Mouse (Mus musculus) embryonic fibroblast, embryonic 13.5 days (primary cell): ENCODE data around the gene Ap5z1.

Source experiments
- CTCF ChIP-seq: IDR thresholded peaks from 2 replicates; pipeline ENCODE4 v1.5.1; 2011; ENCODE audit warnings: mild to moderate bottlenecking, control low read depth, low read length, moderate library complexity, borderline replicate concordance; ENCODE audit not compliant: insufficient read depth
- POLR2A ChIP-seq: IDR thresholded peaks from 2 replicates; pipeline ENCODE4 v1.6.1; 2011; ENCODE audit warnings: low read depth, mild to moderate bottlenecking, control low read depth, low read length, moderate library complexity

GRCm38 (mm10) chr5:142477346-142477745, 13.6 kb downstream of the Ap5z1 start:
- TF ChIP-seq POLR2A, result no peak
- TF ChIP-seq CTCF, result no peak
